Mouse (Mus musculus): ENCODE results near the gene Mtmr12.
"Not testable (repeated sequence)": the region's sequence is repeated elsewhere in the genome, so short reads cannot be mapped to it uniquely, and the experiment has no call there.

The Mtmr12 gene

DNA sequence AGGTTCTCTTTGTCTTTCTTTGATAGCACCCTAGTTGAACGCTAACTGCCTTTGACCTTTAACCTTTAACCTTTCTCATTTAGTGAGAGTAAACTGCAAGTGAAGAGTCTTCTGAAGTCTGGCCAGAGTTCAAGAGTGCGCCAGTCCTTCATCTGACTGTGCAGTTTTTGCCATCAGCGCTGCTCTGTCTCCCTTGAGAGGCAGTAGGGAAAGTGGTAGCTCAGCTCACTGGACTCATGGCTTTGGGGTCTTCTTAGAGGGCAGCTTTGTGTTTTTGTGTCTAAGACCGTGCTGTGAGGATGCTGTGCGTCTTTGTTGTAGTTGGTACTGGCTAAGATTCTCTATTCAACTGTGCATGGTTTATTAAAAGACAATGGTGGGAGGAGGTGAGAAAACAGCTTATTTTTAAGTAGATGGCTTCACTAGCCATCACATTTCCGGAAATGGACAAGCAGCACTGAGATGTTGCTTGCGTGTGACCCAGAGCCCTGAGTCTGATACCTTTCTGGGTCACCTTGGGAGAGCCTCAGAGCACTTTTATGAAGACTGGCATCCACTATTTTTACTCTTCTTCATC, 1.9 kb downstream of the Mtmr12 start:
- in situ Hi-C loops (cut with MboI; ENCODE audit: unreplicated experiment in 2 of 2) = loop anchor here in 1 of 2 experiments (5.0 to 10.0 kb wide), 2 partner anchors 41 to 158 kb away; no protein-coding TSS in a partner anchor

GRCm38 (mm10) chr15:12207556-12208090, 2.8 kb downstream of the Mtmr12 start:
- in situ Hi-C loops (cut with MboI; ENCODE audit: unreplicated experiment in 2 of 2) = loop anchor here in 1 of 2 experiments (5.0 to 10.0 kb wide), 2 partner anchors 40 to 157 kb away; no protein-coding TSS in a partner anchor

- in situ Hi-C loops (cut with MboI; ENCODE audit: unreplicated experiment in 2 of 2) = no loop called here
Observed at GRCm38 (mm10) chr15:12211577-12211976, 6.7 kb downstream of the Mtmr12 start.

- in situ Hi-C loops (cut with MboI; ENCODE audit: unreplicated experiment in 2 of 2) = no loop called here
Observed at GRCm38 (mm10) chr15:12212266-12212665, 7.4 kb downstream of the Mtmr12 start.

GRCm38 (mm10) chr15:12214531-12215414, 9.9 kb downstream of the Mtmr12 start:
- in situ Hi-C loops (cut with MboI; ENCODE audit: unreplicated experiment in 2 of 2) = no loop called here

DNA sequence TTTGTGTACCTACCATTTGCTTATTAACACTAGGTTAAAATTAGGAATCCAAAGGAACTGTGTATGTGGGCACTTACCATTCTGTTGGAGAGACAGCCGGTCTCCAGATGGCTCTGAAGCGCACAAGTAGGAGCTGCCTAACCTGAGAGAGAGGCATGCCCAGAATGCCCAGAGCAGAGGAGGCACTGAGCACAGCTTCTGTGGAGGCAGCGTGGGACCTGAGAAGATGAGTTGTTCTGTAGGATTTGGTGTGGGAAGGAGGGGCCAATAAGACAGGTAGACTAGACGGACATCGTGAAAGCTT, 10.5 kb downstream of the Mtmr12 start:
- in situ Hi-C loops (cut with MboI; ENCODE audit: unreplicated experiment in 2 of 2) = no loop called here

GRCm38 (mm10) chr15:12216119-12216518, 11.3 kb downstream of the Mtmr12 start:
- in situ Hi-C loops (cut with MboI; ENCODE audit: unreplicated experiment in 2 of 2) = no loop called here

GRCm38 (mm10) chr15:12216798-12217197, 12.0 kb downstream of the Mtmr12 start:
- in situ Hi-C loops (cut with MboI; ENCODE audit: unreplicated experiment in 2 of 2) = no loop called here

- in situ Hi-C loops (cut with MboI; ENCODE audit: unreplicated experiment in 2 of 2) = not testable (repeated sequence)
Observed at GRCm38 (mm10) chr15:12217332-12217731, 12.5 kb downstream of the Mtmr12 start.

DNA sequence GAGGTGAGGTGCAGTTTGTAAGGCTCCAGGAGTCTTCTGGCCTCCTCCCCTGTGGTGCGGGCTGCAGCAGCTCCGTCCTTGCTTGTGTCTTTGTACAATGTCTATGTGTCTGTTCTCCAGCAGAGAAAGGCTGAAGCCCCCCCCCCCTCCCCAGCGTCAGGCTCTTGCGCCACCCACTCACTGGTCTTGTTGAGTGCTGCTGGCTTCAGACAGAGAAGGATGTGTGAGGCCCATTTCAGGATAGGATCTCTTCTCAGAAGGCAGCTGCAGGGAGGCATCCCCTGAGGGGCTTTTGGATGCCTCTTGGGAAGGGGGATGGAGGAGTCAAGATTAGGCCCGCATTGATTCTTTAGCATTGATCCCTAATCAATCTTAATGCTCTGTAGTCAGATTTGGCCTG, 13.0 kb downstream of the Mtmr12 start:
- in situ Hi-C loops (cut with MboI; ENCODE audit: unreplicated experiment in 2 of 2) = no loop called here

DNA sequence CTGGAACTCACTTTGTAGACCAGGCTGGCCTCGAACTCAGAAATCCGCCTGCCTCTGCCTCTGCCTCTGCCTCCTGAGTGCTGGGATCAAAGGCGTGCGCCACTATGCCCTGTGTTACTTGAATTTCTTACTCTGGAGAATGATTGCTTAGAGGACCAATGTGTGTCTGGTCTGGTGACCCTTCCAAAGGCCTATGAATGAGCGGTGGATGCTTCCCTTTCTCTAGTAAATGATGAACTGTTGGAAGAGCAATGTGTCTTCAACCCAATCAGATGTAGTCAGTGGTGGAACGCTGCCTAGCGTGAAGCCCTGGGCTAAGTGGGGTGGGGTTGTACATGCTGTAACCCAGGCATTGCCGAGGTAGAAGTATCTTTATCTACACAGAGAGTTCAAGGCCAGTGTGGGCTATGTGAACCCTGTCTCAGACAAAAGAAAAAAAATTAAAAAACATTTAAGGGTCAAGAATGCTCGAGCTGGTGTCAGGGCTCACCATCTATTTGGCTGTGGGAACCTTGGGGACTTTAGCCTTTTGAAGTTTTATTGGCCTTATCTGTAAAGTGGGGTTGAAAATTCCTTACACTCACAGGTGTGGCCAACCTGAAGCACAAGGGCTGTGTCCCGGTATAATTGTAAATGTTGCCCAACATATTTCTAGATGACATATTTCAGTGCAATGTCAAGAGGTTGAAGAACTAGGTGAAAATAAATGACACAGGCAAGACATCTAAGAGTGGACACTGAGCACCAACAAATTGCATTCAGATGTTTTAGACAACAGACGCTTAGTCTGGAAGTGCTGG, 14.0 kb downstream of the Mtmr12 start:
- in situ Hi-C loops (cut with MboI; ENCODE audit: unreplicated experiment in 2 of 2) = no loop called here

DNA sequence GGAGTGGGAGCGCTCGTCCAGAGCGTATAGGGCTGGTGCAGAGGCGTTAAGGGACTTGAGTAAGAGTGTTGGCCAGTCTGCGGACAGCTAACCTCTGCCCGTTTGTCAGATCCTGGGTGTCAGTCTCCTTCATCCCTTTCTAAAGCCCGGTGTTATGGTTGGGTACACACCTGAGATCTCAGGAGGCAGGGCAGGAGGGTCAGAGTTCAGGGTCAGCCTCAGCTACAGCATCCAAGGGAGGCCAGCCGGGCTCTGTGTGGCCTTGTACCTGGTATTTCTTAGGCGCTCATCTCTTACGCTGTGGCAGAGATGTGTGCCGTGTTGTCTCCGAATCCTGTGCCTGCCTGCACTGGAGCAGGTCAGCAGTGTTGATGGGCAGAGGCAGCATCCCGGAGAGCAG, 16.3 kb downstream of the Mtmr12 start:
- in situ Hi-C loops (cut with MboI; ENCODE audit: unreplicated experiment in 2 of 2) = no loop called here

DNA sequence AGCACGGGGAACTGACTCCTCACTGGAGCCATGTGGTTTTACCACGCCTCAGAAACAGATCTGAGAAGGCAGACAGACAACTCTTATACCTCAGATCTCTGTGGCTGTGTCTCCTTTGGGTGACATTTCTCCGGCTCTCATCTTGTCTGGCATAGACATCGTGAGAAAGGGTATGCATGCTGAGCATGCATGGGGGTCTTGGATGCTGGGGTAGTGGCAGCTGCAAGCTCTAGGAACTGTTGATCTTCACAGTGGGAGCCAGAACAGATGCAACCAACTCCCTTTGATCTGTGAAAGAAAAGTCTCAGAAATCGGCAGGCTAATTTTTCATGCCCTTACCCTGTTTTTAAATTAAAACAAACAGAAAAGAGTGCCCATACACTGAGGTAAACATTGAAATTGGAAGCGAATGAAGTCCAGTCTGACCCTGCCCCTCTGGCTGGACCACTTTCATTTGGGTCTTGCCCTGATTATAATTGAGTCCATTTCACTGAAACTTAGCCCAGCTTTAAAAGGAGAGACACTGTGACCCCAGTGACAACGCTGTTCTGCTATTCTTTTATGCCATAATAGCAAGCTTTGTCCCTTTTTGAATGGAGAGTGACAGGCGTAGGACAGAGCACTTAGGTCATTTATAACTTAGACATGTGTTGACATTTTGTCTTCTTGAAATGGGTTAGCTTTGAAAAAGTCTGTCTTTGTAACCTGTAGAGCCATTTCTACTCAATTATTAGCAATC, 17.9 kb downstream of the Mtmr12 start:
- in situ Hi-C loops (cut with MboI; ENCODE audit: unreplicated experiment in 2 of 2) = no loop called here

GRCm38 (mm10) chr15:12223393-12223792, 18.6 kb downstream of the Mtmr12 start:
- in situ Hi-C loops (cut with MboI; ENCODE audit: unreplicated experiment in 2 of 2) = no loop called here

DNA sequence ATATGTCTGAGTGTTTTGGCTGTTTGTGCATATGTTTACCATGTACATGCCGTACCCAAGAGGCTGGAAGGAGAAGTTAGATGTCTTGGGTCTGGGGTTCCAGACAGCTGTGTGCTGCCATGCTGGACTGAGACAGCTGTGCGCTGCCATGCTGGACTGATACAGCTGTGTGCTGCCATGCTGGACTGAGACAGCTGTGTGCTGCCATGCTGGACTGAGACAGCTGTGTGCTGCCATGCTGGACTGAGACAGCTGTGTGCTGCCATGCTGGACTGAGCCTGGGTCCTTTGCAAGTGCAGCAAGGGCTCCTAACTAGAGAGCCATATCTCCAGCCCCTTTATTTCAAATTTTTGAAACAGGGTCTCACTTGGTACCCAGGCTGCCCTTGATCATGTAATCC, 19.4 kb downstream of the Mtmr12 start:
- in situ Hi-C loops (cut with MboI; ENCODE audit: unreplicated experiment in 2 of 2) = no loop called here

DNA sequence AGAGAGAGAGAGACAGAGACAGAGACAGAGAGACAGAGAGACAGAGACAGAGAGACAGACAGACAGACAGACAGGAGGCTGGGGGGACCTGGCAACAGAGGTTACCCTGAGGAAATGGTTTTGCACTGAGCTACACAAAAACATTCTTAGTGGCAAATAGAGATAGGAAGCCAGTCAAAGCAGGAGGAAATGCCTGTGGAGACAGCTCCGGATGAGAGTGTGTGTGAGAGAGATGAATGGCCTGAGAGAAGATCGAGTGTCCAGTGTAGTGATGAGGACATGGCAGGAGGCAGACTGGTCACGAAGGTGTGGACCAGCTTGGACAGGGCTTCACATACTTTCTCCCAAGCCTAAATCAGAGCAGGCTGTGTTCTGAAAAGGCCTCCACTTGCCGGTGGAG, 20.2 kb downstream of the Mtmr12 start:
- in situ Hi-C loops (cut with MboI; ENCODE audit: unreplicated experiment in 2 of 2) = no loop called here

- in situ Hi-C loops (cut with MboI; ENCODE audit: unreplicated experiment in 2 of 2) = no loop called here
Observed at GRCm38 (mm10) chr15:12226908-12227307, 22.1 kb downstream of the Mtmr12 start.

GRCm38 (mm10) chr15:12227355-12227754, 22.5 kb downstream of the Mtmr12 start:
- in situ Hi-C loops (cut with MboI; ENCODE audit: unreplicated experiment in 2 of 2) = no loop called here

GRCm38 (mm10) chr15:12229603-12230242, 24.9 kb downstream of the Mtmr12 start:
- in situ Hi-C loops (cut with MboI; ENCODE audit: unreplicated experiment in 2 of 2) = no loop called here

Measured in v-Abl transformed pro-B cells (cell line).